Mouse (Mus musculus): ENCODE data around the gene Acer3. TPM values are rescaled to one million over a fixed set of nuclear protein-coding genes. Genes with fewer than 3 reads are reported as not detected.
A peak's percentile ranks its signal among the peaks of the same experiment; 100 is the strongest.

The Acer3 gene
- total RNA-seq, 2 experiments from 2014 or later: 21.0 to 21.4 TPM

DNA sequence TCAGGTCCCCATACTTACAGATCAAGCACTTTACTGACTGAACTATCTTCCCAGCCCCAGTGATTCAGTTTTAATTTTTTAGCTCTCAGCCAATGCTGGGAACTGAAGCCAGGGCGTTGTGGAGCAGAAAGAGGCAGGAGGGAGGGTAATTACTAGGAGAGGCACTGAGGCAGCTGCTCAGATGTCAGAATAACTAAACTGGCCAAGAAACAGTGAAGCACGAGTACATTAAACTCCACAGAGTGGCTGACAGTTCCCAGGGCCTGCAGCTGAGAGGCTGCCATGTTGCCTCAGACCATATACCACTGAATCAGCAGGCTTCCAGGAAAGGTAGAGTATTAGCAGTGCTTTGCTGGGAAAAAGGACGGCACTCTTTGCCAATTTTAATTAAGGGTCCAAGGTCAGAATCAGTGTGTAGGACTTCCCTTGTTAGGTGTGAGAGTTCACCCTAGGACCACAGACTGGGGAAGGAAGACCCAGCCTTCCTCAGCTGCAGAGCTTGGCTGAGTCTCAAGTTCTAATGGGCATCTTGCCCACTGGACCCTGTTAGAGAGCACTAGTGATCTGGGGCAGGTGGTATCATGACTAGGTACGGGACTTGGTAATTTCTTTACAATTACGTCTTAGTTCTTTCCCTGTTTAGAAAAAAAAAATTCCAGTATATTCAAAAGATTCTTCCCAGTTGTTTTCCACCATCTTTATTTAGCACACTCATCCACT, 11.8 kb upstream of the Acer3 start:
- no peak for DNase-seq

- no peak for DNase-seq
Observed at GRCm38 (mm10) chr7:98331932-98332331, 10.9 kb upstream of the Acer3 start.

GRCm38 (mm10) chr7:98330375-98331002, 9.5 kb upstream of the Acer3 start:
- DNase-seq: no peak

GRCm38 (mm10) chr7:98329651-98330374, 8.8 kb upstream of the Acer3 start:
- DNase-seq: no peak

GRCm38 (mm10) chr7:98328311-98328710, 7.3 kb upstream of the Acer3 start:
- DNase-seq: no peak

- no peak for DNase-seq
Observed at GRCm38 (mm10) chr7:98326051-98326450, 5.0 kb upstream of the Acer3 start.

DNA sequence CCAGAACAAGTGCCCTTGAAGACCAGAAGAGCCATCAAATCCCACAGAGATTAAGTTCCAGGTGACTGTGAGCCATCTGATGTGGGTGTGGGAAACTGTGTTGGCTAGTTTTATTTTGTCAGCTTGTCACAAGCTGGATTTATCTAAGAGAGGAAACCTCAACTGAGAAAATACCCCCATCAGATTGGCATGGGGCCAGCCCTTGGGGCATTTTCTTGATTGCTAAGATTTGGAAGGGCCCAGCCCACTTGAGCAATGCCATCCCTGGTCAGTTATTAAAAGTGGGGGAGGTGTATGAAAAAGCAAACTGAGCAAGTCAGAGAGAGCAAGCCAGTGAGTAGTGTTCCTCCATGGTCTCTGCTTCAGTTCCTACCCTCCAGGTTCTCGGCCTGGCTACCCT, 3.2 kb upstream of the Acer3 start:
- no peak for DNase-seq

- DNase-seq: no peak
Observed at GRCm38 (mm10) chr7:98323288-98324019, 2.4 kb upstream of the Acer3 start.

DNA sequence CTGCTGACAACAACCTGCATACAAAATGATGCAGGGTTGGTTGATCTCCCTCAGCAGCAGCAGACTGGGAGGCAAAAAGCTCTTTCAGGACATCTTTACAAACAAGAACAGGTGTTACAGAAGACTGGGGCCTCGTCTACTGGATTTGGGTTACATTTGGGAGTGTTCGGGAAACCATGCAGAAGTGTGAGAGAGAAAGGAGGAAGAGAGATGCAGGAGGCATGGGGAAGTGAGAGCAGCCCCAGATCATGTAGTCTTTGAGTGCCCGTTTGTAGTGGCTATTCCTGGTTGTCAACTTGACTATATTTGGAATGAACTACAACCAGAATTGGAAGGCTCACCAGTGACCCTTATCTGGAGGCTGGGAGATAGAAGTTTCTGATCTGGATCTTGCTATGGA, 1.4 kb upstream of the Acer3 start:
- DNase-seq: no peak

DNA sequence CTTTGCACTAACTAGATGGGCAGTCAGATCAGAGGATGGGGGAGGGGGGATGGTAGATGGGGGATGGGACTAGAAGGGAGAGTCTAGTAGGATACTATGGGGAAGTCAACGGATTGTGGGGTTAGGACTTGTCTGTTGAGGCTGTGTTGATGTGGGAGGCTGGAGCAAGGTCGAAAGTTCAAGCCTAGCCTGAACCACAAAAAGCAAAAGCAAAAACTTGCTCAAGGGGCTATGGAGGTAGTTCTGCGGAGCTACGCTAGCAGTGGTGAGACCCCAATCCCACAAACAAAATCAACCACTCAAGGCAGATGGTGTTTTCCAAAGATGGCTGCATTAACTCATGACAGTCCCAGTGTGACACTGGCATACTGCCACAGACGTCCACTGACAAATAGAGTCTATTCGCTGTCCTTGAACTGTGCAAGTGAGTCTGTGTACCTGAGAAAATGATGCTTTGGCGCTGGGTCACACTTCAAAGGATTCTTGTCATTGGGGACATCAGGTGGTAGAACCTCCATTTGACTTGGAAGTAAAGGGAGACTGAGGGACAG, 927 bp downstream of the Acer3 start:
- DNase-seq: no peak

GRCm38 (mm10) chr7:98316568-98316967, 4.4 kb downstream of the Acer3 start:
- DNase-seq: no peak

DNA sequence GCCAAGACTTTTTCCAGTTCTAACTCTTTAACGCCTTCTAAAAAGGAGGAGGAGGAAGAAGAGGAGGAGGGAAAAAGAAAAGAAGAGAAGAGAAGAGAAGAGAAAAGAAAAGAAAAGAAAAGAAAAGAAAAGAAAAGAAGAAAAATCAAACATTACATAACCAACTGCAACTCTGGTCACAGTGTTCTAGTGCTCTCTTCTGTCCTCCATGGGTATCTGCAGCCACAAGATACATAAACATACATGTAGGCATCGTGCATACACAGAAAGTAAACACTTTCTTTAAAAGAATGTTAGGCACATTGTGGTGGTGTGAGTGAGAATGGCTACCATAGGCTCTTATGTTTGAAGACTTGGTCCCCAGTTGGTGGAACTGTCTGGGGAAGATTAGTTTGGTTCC, 5.9 kb downstream of the Acer3 start:
- no peak for DNase-seq

GRCm38 (mm10) chr7:98312185-98312920, 8.7 kb downstream of the Acer3 start:
- DNase-seq: no peak

DNA sequence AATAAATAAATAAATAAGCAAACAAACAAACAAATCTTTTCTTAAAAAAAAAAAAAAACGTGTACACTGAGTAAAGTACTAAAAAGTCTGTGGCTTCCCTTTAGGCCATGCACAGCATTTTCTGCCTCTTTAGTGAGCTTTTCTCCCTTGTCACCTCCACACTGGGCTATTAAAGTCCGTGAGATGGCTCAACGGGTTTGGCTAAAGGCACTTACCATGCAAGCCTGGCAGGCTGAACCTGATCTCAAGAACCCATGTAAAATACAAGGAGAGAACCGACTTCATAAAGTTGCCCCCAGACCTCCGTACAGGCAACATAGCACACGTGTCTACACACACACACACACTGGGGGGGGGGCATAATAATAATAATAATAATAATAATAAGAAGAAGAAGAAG, 10.7 kb downstream of the Acer3 start:
- DNase-seq: no peak

DNA sequence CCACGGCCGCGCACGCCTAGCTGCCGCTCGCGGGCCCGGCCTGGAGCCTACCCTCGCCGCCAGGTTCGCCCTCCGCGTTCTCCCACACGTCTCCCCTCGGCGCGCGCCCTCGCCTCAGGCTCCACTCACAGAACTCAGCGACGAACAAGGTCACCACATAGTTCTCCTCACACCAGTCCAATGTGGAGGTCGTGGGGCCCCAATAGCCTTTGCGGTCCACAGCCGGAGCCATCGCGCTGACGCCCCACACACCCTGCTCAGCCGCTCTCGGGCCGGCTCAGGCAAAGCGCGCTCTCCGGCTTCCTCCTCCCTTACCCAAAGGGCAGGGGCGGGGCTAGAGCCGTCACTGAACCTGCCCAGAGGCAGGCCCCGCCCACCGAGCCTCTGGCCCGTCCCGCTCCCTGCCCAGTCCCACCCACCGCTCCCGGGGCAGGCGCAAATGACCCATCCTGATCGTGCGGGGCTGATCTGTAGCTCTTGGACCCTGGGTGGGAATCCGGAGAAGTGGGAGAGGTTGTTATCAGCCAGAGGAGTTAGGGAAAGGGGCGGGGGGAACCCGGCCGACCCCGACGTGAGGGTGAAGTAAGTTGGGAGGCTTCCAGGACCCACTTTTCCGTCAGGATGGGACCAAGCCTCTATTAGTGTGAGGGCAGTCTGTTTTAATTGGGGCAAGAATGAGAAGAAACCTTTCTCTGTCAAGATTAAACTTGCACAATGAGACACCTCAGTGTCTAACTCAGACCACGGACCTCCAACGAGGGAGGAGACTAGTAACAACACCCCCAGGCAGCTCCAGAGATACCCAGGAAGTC, 11.6 kb downstream of the Acer3 start:
- peak; percentile 89 for DNase-seq

DNA sequence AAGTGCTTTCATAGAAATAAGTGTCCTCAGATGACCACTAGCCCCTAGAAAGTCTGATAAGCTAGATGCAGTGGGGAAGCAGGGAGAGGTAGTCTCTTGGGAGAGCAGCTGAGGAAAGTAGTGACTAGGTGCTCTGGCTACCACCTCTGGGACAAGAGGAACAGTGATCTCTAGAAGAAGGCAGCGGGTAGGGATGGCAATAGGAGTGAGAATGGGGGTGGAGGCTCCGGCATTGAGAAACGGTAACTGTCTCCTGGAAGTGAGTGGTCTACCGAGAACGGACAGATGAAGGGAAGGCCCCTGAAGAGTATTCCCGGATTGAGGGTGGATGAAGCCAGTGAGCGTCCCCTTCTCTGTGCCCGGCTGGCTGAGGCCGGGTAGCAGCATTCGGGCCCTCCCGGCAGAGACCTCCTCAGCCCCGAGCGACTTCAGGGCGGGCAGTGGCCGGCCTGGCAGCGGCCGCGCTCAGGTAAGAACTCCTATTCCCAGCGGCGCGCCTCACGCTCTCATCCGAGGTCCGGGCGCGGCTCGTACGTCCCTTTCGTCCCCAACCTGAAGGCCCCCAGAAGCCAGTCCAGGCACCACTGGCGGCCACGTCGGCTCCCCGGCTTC, 12.3 kb downstream of the Acer3 start:
- no peak for DNase-seq

DNA sequence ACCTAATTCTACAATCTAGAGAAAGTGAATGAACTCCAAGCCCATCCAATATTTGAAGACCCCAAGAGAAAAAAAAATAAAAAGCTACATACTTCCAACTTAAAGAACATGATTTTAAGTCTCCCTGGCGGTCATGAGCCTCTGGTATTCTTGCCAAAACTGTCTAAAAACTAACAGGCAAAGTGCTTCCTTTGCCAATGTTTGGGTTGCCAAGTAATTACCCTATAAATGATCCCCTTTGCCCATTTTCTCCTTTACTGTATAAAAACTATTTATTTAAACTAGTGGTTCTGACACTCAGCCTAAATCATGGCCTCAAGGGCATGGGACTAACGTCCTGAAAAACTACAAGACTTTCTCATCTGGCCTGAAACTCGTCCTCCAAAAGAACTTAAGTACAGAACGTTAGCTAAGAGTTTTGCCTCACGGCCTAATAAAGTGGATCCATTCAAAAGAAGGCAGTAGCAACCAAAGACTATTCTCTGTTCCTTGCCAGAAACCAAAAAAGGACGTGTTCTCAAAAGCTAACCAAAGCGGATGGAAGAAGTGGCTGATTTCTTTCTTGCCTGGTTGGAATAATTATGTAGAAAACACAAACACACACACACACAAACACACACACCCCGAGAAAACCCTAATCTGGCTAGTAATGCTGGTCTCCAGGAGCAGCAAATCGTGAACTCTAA, 12.9 kb downstream of the Acer3 start:
- no peak for DNase-seq

DNA sequence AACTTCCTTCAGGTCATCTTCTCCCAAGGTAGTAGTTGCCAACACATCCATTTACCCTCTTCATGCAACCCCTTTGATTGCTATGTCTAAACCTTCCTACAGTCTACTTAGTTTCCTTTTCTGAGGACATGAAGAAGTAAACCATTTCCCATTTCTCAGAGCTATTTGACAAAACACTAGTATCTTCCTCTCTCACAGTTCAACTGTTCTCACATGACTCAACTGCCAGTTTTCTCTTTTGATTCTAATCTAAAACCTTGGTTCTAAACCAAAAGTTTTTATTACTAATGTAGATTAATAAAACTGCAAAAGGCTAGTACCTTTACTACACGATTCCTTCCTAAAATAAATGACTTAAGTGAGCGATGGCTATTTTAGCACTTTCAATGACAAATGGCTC, 13.6 kb downstream of the Acer3 start:
- DNase-seq: no peak

DNA sequence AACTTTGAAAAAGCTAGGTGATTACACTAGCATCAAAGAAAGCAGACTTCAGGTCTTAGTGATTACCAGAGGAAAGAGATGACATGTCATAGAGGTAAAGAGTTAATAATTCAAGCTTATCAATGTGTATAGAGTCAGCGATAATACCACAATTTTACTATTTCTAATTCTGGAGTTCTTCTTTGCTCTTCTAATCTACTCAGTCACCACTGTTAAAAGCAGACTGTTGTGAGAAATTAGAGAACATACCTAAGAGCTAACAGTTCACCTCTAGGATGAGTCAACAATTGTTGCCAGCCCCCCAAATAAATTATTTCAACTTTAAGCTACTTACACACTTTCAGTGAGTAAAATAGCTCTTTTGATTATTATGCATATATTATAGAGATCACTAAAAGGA, 28.1 kb downstream of the Acer3 start:
- DNase-seq: no peak

DNA sequence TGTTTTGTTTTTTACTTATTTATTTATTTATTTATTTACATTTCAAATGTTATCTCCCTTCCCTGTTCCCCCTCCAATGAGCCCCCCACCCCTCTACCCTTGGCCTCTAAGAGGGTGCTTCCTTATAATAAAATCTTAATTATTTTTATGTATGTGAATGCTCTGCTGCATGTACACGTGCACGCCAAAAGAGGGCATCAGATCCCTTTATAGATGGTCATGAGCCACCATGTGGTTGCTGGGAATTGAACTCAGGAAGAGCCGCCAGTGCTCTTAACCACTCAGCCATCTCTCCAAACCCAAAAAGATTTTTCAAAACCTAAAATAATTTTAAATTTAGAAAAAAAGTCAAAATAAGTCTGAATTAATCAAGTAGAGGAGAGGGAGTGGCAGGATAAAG, 31.4 kb downstream of the Acer3 start:
- DNase-seq: no peak

Data from layer of hippocampus, postnatal 36 days (tissue).